Mouse (Mus musculus) stomach, postnatal 0 days (tissue): Measurements from ENCODE around the gene Vmn1r17. TPM values are rescaled to one million over a fixed set of nuclear protein-coding genes. Genes with fewer than 3 reads are reported as not detected.
"Not testable (repeated sequence)": the region's sequence is repeated elsewhere in the genome, so short reads cannot be mapped to it uniquely, and the experiment has no call there.

Experiments
- ATAC-seq: fragments of 200-750 bp; cut with Nextera tagmentation; 2 replicates; pipeline ENCODE4 v1.8.0; 2017; ENCODE audit not compliant: low FRiP score, low TSS enrichment
- DNase-seq: peaks from one replicate; pipeline ENCODE4 v3.0.0-alpha.2; 2016; ENCODE audit warnings: low spot score
- H3K27ac ChIP-seq: fragments of 300-500 bp; sonication (generic); replicated peaks from 2 replicates; pipeline ENCODE4 v1.5.1; 2014; ENCODE audit warnings: mild to moderate bottlenecking, control low read depth
- H3K27me3 ChIP-seq: fragments of 300-500 bp; sonication (generic); 2 replicates; pipeline ENCODE4 v1.6.1; 2014; ENCODE audit warnings: low read length; ENCODE audit not compliant: control insufficient read depth, insufficient read depth
- H3K36me3 ChIP-seq: fragments of 300-500 bp; sonication (generic); 2 replicates; pipeline ENCODE4 v1.6.1; 2014; ENCODE audit warnings: low read length, mixed read lengths; ENCODE audit not compliant: control insufficient read depth, insufficient read depth
- H3K4me1 ChIP-seq: fragments of 300-500 bp; sonication (generic); replicated peaks from 2 replicates; pipeline ENCODE4 v1.6.1; 2014; ENCODE audit warnings: antibody characterized with exemption; ENCODE audit not compliant: control insufficient read depth, insufficient read depth
- H3K4me2 ChIP-seq: fragments of 300-500 bp; sonication (generic); replicated peaks from 2 replicates; pipeline ENCODE4 v1.6.1; 2014; ENCODE audit warnings: low read depth, mild to moderate bottlenecking, control low read depth, moderate library complexity
- H3K4me3 ChIP-seq: fragments of 300-500 bp; sonication (generic); 2 replicates; pipeline ENCODE4 v1.5.1; 2014; ENCODE audit warnings: low read depth, low read length, control low read depth
- H3K9ac ChIP-seq: fragments of 300-500 bp; sonication (generic); 2 replicates; pipeline ENCODE4 v1.6.1; 2014; ENCODE audit warnings: mild to moderate bottlenecking, low read length, control low read depth, mixed read lengths
- H3K9me3 ChIP-seq: fragments of 300-500 bp; sonication (generic); 2 replicates; pipeline ENCODE4 v1.6.1; 2016; ENCODE audit warnings: low read length; ENCODE audit not compliant: control insufficient read depth
- CTCF ChIP-seq: IDR thresholded peaks from 2 replicates; pipeline ENCODE4 v1.5.1; 2016; ENCODE audit warnings: antibody characterized with exemption, low read depth, mild to moderate bottlenecking, moderate library complexity
- EP300 ChIP-seq: optimal IDR thresholded peaks from 2 replicates; pipeline ENCODE3; 2016; ENCODE audit warnings: antibody characterized with exemption
- WGBS: fragments of 180-500 bp; shearing (Covaris S2); extraction: QIAGEN DNeasy Blood & Tissue Kit; methylation state at CpG from one replicate; pipeline ENCODE4 v1.1.7; 2014; 5-methylcytosine and 5-hydroxymethylcytosine counted together
- polyA plus RNA-seq: library from polyadenylated mRNA; unstranded; fragments of >200 nt; fragmentation: Nextera tagmentation; extraction: Ambion mirVana; gene quantifications from 2 replicates; pipeline ENCODE4 v1.2.1, GENCODE M21; 2015

Gene Vmn1r17
- not detected in 2 replicates for polyA plus RNA-seq

GRCm38 (mm10) chr6:57363627-57364026 is at the start of gene Vmn1r17:
Gene Vmn1r17 (minus strand): TSS chr6:57363727.
- Histone ChIP-seq H3K27me3 (no peaks in the 10 kb centered on the region), H3K36me3 (no peaks in the 10 kb centered on the region), H3K27ac (no peak within 1 kb of the TSS), H3K9me3 (no peaks in the 10 kb centered on the region), H3K4me1 (no peaks in the 10 kb centered on the region), H3K4me2 (no peak within 1 kb of the TSS), H3K4me3 (no peak within 1 kb of the TSS), H3K9ac (no peak within 1 kb of the TSS)
- DNase-seq (no peak), ATAC-seq (no peak)
- 82% methylated on average over 1 of the region's 1 CpGs for WGBS
- no peak for TF ChIP-seq EP300
- no peak for TF ChIP-seq CTCF

GRCm38 (mm10) chr6:57403480-57403879 is 40.0 kb upstream of the Vmn1r17 start, which contains the start of gene Vmn1r19:
Gene Vmn1r19 (plus strand): TSS chr6:57403780.
- ATAC-seq, H3K27ac ChIP-seq, H3K27me3 ChIP-seq, H3K4me1 ChIP-seq, DNase-seq, H3K9ac ChIP-seq, H3K36me3 ChIP-seq, H3K9me3 ChIP-seq, H3K4me3 ChIP-seq, H3K4me2 ChIP-seq: not testable (repeated sequence)
- WGBS, result 60% methylated on average over 3 of the region's 3 CpGs

DNA sequence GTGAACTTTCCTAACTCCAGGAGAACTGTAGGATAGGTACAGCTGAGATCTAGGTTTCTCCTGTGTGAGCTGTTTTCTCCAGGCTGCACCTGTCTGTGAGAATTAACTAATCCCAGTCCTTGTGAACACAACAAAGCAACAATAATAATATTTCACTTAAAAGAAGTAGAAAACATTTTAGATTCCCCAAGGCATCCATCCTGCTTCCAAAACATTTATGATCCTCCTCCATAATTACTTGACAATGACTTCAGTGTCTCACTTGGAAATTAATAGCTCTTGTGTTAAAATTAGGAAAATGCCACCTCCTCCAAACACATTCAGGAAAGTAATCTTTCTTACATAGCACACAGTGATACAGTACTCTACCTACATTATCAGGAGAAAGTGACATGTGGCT is 32.2 kb upstream of the Vmn1r17 start, which contains the start of gene Vmn1r18:
Gene Vmn1r18 (minus strand): TSS at position 101 of the 400 bp plus-strand sequence.
- H3K4me3 ChIP-seq, result no peak within 1 kb of the TSS
- no peak within 1 kb of the TSS for H3K27ac ChIP-seq
- no peaks in the 10 kb centered on the region for H3K27me3 ChIP-seq
- H3K9me3 ChIP-seq, result no peaks in the 10 kb centered on the region
- TF ChIP-seq EP300 (no peak), CTCF (no peak)
- no peak for ATAC-seq
- H3K4me2 ChIP-seq, result no peak within 1 kb of the TSS
- no peak for DNase-seq
- H3K9ac ChIP-seq, result no peak within 1 kb of the TSS
- H3K36me3 ChIP-seq, result no peaks in the 10 kb centered on the region
- H3K4me1 ChIP-seq, result no peaks in the 10 kb centered on the region

DNA sequence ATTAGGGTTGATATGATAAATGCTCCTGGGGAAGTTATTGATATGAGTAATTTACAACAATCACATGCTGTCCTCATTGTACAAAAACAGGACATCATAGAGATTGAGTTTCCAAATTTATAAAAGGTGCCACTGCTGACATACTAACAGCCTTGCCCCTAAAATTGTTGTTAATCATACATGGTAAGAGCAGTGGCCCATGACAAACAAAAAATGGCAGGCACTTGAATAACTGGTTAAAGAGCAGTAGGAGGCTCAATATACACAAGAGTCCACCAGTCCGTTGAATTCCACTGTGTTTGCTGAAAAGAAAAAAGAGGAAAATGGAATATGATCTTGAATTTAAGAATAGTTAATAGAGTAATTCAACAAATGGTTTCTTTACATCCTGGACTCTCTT is 4.0 kb upstream of the Vmn1r17 start:
- H3K4me1 ChIP-seq, result no peaks in the 10 kb centered on the region
- TF ChIP-seq EP300 (no peak), CTCF (no peak)
- no peak overlapping the region for H3K4me3 ChIP-seq
- no peaks in the 10 kb centered on the region for H3K36me3 ChIP-seq
- H3K9ac ChIP-seq, result no peak overlapping the region
- H3K27ac ChIP-seq, result no peak overlapping the region
- ATAC-seq (no peak), DNase-seq (no peak)
- H3K9me3 ChIP-seq, result no peaks in the 10 kb centered on the region
- H3K27me3 ChIP-seq, result no peaks in the 10 kb centered on the region
- no peak overlapping the region for H3K4me2 ChIP-seq
- 82% methylated on average over 1 of the region's 1 CpGs for WGBS

GRCm38 (mm10) chr6:57365866-57366265 is 2.3 kb upstream of the Vmn1r17 start:
- H3K9ac ChIP-seq, H3K4me2 ChIP-seq, DNase-seq, H3K36me3 ChIP-seq, H3K4me3 ChIP-seq, ATAC-seq, H3K27ac ChIP-seq, H3K4me1 ChIP-seq, H3K27me3 ChIP-seq, H3K9me3 ChIP-seq: not testable (repeated sequence)
- WGBS, result 91% methylated on average over 1 of the region's 1 CpGs

- WGBS, result 59% methylated on average over 2 of the region's 2 CpGs
- Histone ChIP-seq H3K4me2 (no peak overlapping the region), H3K9ac (no peak overlapping the region), H3K4me1 (no peaks in the 10 kb centered on the region), H3K36me3 (no peaks in the 10 kb centered on the region), H3K9me3 (no peaks in the 10 kb centered on the region), H3K27me3 (no peaks in the 10 kb centered on the region), H3K4me3 (no peak overlapping the region), H3K27ac (no peak overlapping the region)
- DNase-seq (no peak), ATAC-seq (no peak)
- TF ChIP-seq CTCF, result no peak
- TF ChIP-seq EP300, result no peak
These were observed 6.7 kb downstream of the Vmn1r17 start for GRCm38 (mm10) chr6:57356864-57357263.
